Mouse (Mus musculus): ENCODE results near the gene Ucma. TPM values are rescaled to one million over a fixed set of nuclear protein-coding genes. Genes with fewer than 3 reads are reported as not detected.
"Not testable (repeated sequence)": the region's sequence is repeated elsewhere in the genome, so short reads cannot be mapped to it uniquely, and the experiment has no call there.

The Ucma gene
- polyA plus RNA-seq (2012; rRNA removed), result 7.7 and 9.9 TPM in 2 replicates
- 3.3 and 4.2 TPM in 2 replicates for polyA plus RNA-seq (2014; fragmentation: Nextera tagmentation; extraction: Ambion mirVana)

DNA sequence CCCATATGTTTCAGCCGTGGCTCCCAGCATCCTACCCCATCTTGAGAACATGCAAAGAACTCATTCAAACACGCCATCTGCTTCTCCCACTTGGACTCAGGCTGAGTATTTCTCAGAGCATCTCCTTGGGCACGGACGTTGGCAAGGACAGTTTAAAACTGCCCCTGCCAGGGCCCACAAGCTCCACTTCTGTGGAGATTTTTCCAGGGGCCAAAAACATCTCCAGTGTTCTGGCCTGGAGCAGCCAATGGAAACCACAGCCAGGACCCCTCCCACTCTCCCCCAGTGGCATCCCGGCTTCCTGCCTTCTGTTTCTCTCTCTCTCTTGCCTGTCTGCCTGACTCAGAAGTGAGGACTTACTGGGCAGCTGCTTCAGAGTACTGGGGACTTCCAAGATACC lies at the start of gene Ucma:
Gene Ucma (plus strand): TSS at position 316 of the 400 bp plus-strand sequence.
- ATAC-seq (ENCODE audit: low FRiP score, low read depth), result no peak
- Histone ChIP-seq H3K27me3 (ENCODE audit: control insufficient read depth, insufficient read depth, low read length) (no peaks in the 10 kb centered on the region), H3K36me3 (ENCODE audit: control insufficient read depth, insufficient read depth, low read length) (no peaks in the 10 kb centered on the region), H3K9ac (ENCODE audit: low read depth, low read length, severe bottlenecking) (no peak within 1 kb of the TSS), H3K4me1 (ENCODE audit: control insufficient read depth, insufficient read depth, low read length) (peaks cover 16% of the 10 kb centered on the region), H3K27ac (replicated peaks; ENCODE audit: low read depth, low read length) (no peak within 1 kb of the TSS), H3K4me2 (replicated peaks; ENCODE audit: low read depth, low read length, severe bottlenecking) (no peak within 1 kb of the TSS), H3K9me3 (ENCODE audit: control insufficient read depth, low read length) (no peaks in the 10 kb centered on the region), H3K4me3 (replicated peaks; ENCODE audit: low read length) (no peak within 1 kb of the TSS)
- WGBS, result 67% methylated on average over 5 of the region's 5 CpGs
- TF ChIP-seq POLR2A (IDR thresholded peaks at IDR 0.05; ENCODE audit: borderline replicate concordance, extremely low read depth, insufficient read depth, insufficient read length), result no peak
- DNase-seq (ENCODE audit: low spot score), result no peak

DNA sequence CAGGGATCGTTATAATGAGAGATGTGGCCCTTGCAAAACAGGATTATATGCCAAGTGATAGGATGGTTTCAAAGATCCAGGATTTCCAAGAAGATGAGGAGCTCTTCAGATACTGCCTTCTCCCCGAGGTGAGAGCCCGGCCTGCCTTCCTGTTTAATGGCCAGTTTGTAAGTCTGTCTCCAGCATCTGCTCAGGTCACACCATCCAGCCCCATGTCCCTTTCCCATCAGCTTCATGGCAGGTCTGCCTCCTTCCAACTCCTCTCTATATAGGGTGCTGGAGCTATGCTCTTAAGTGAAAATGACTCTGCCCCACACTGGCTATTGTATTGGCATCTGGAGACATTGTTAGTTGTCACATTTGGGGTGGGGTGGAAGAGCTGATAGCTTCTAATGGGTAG lies 48.5 kb upstream of the Ucma start:
- no peak for ATAC-seq (ENCODE audit: low FRiP score, low read depth)
- Histone ChIP-seq H3K4me2 (replicated peaks; ENCODE audit: low read depth, low read length, severe bottlenecking) (no peak overlapping the region), H3K36me3 (ENCODE audit: control insufficient read depth, insufficient read depth, low read length) (peaks cover 26% of the 10 kb centered on the region), H3K9me3 (ENCODE audit: control insufficient read depth, low read length) (no peaks in the 10 kb centered on the region), H3K4me1 (ENCODE audit: control insufficient read depth, insufficient read depth, low read length) (no peaks in the 10 kb centered on the region), H3K4me3 (replicated peaks; ENCODE audit: low read length) (no peak overlapping the region), H3K9ac (ENCODE audit: low read depth, low read length, severe bottlenecking) (no peak overlapping the region), H3K27me3 (ENCODE audit: control insufficient read depth, insufficient read depth, low read length) (no peaks in the 10 kb centered on the region), H3K27ac (replicated peaks; ENCODE audit: low read depth, low read length) (no peak overlapping the region)
- no peak for TF ChIP-seq POLR2A (IDR thresholded peaks at IDR 0.05; ENCODE audit: borderline replicate concordance, extremely low read depth, insufficient read depth, insufficient read length)
- no peak for DNase-seq (ENCODE audit: low spot score)
- 90% methylated on average over 3 of the region's 3 CpGs for WGBS

DNA sequence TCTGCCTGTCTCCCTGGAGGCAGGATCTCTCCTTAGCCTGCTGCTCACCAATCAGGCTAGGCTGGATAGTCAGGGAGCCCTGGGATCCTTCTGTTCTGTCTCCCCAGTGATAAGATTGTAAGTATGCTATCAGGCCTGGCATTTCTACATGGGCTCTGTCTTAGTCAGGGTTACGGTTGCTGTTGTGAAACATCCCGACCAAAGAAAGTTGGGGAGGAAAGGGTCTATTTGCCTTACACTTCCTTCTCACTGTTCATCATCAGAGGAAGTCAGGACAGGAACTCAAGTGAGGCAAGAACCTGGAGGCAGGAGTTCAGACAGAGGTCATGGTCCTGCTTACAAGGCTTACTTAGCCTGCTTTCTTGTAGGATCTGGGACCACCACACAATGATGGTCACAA lies 46.7 kb upstream of the Ucma start:
- Histone ChIP-seq H3K4me1 (ENCODE audit: control insufficient read depth, insufficient read depth, low read length) (no peaks in the 10 kb centered on the region), H3K4me3 (replicated peaks; ENCODE audit: low read length) (no peak overlapping the region), H3K27ac (replicated peaks; ENCODE audit: low read depth, low read length) (no peak overlapping the region), H3K4me2 (replicated peaks; ENCODE audit: low read depth, low read length, severe bottlenecking) (no peak overlapping the region), H3K36me3 (ENCODE audit: control insufficient read depth, insufficient read depth, low read length) (peaks cover 24% of the 10 kb centered on the region), H3K9ac (ENCODE audit: low read depth, low read length, severe bottlenecking) (no peak overlapping the region), H3K27me3 (ENCODE audit: control insufficient read depth, insufficient read depth, low read length) (no peaks in the 10 kb centered on the region), H3K9me3 (ENCODE audit: control insufficient read depth, low read length) (no peaks in the 10 kb centered on the region)
- DNase-seq (ENCODE audit: low spot score), result no peak
- 85% methylated on average over 2 of the region's 2 CpGs for WGBS
- TF ChIP-seq POLR2A (IDR thresholded peaks at IDR 0.05; ENCODE audit: borderline replicate concordance, extremely low read depth, insufficient read depth, insufficient read length), result no peak
- no peak for ATAC-seq (ENCODE audit: low FRiP score, low read depth)

DNA sequence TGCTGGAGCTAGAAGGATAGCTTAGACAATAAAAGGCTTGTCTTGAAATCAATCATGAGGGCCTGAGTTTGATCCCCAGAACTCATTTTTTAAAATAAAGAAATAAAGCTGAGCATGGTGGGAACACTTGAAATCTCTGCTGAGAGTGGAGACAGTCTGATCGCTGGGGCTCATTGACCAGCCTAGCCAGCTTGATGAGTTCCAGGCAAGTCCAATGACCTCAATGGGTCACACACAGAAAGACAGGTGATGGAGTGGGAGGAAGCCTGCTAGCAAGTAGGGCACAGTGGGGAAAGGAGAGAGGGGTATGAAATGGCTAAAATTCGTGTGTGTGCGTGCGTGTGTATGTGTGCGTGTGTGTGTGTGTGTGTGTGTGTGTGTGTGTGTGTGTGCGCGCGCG lies 41.4 kb upstream of the Ucma start:
- H3K36me3 ChIP-seq (ENCODE audit: control insufficient read depth, insufficient read depth, low read length), result peaks cover 33% of the 10 kb centered on the region

DNA sequence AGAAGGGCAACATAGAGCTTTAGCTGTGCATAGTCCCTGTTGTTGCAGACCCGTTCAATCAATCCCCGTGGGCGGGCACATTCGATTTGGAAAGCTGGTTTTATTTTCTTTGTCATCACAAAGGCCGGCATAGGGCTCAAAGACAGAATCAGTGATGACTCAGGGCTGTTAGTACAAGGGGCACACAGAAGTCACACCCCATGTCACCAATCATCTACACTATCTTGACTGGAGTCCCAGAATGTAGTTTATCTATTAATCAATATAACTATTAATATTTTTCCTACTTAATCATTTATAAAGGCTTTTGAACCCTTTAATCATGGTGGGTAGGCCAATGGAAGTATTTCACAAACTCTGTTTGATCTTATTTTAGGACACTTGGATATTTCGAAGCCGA lies 38.0 kb upstream of the Ucma start:
- ATAC-seq (ENCODE audit: low FRiP score, low read depth), result no peak
- Histone ChIP-seq H3K4me3 (replicated peaks; ENCODE audit: low read length) (no peak overlapping the region), H3K9ac (ENCODE audit: low read depth, low read length, severe bottlenecking) (no peak overlapping the region), H3K27me3 (ENCODE audit: control insufficient read depth, insufficient read depth, low read length) (no peaks in the 10 kb centered on the region), H3K4me1 (ENCODE audit: control insufficient read depth, insufficient read depth, low read length) (no peaks in the 10 kb centered on the region), H3K9me3 (ENCODE audit: control insufficient read depth, low read length) (no peaks in the 10 kb centered on the region), H3K27ac (replicated peaks; ENCODE audit: low read depth, low read length) (no peak overlapping the region), H3K4me2 (replicated peaks; ENCODE audit: low read depth, low read length, severe bottlenecking) (no peak overlapping the region), H3K36me3 (ENCODE audit: control insufficient read depth, insufficient read depth, low read length) (peaks cover 17% of the 10 kb centered on the region)
- WGBS, result 91% methylated on average over 7 of the region's 7 CpGs
- TF ChIP-seq POLR2A (IDR thresholded peaks at IDR 0.05; ENCODE audit: borderline replicate concordance, extremely low read depth, insufficient read depth, insufficient read length), result no peak
- DNase-seq (ENCODE audit: low spot score), result no peak

More for the DNA sequence above, 41.4 kb upstream of the Ucma start:
- H3K27ac ChIP-seq (replicated peaks; ENCODE audit: low read depth, low read length), result no peak overlapping the region
- no peak overlapping the region for H3K4me3 ChIP-seq (replicated peaks; ENCODE audit: low read length)
- H3K4me2 ChIP-seq (replicated peaks; ENCODE audit: low read depth, low read length, severe bottlenecking), result no peak overlapping the region
- WGBS, result 90% methylated on average over 9 of the region's 9 CpGs
- H3K4me1 ChIP-seq (ENCODE audit: control insufficient read depth, insufficient read depth, low read length), result no peaks in the 10 kb centered on the region
- DNase-seq (ENCODE audit: low spot score) (no peak), ATAC-seq (ENCODE audit: low FRiP score, low read depth) (no peak)
- no peaks in the 10 kb centered on the region for H3K9me3 ChIP-seq (ENCODE audit: control insufficient read depth, low read length)
- TF ChIP-seq POLR2A (IDR thresholded peaks at IDR 0.05; ENCODE audit: borderline replicate concordance, extremely low read depth, insufficient read depth, insufficient read length), result no peak
- no peaks in the 10 kb centered on the region for H3K27me3 ChIP-seq (ENCODE audit: control insufficient read depth, insufficient read depth, low read length)
- no peak overlapping the region for H3K9ac ChIP-seq (ENCODE audit: low read depth, low read length, severe bottlenecking)

DNA sequence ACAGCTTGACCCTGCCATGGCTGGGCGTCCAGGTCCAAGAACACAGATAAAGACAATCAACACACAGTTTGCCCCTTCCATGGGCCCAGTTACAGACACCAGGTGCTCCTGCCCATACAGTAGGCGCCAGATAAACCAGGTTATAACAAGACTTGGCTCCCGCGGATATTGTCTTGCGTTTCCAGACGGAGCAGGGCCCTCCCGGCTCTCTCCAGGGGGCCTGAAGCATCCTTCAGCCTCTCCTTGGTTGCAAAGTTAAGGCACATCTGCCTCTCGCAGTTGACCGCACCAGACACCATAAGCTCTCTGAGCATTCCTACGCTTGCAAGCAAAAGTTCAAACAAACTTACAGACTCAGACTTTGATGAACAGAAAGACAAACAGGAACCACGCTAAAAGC lies 35.1 kb upstream of the Ucma start:
- Histone ChIP-seq H3K4me3 (replicated peaks; ENCODE audit: low read length) (no peak overlapping the region), H3K36me3 (ENCODE audit: control insufficient read depth, insufficient read depth, low read length) (peaks cover 15% of the 10 kb centered on the region), H3K27me3 (ENCODE audit: control insufficient read depth, insufficient read depth, low read length) (no peaks in the 10 kb centered on the region), H3K4me2 (replicated peaks; ENCODE audit: low read depth, low read length, severe bottlenecking) (no peak overlapping the region), H3K9me3 (ENCODE audit: control insufficient read depth, low read length) (no peaks in the 10 kb centered on the region), H3K27ac (replicated peaks; ENCODE audit: low read depth, low read length) (no peak overlapping the region), H3K9ac (ENCODE audit: low read depth, low read length, severe bottlenecking) (no peak overlapping the region), H3K4me1 (ENCODE audit: control insufficient read depth, insufficient read depth, low read length) (no peaks in the 10 kb centered on the region)
- no peak for TF ChIP-seq POLR2A (IDR thresholded peaks at IDR 0.05; ENCODE audit: borderline replicate concordance, extremely low read depth, insufficient read depth, insufficient read length)
- ATAC-seq (ENCODE audit: low FRiP score, low read depth) (no peak), DNase-seq (ENCODE audit: low spot score) (no peak)
- 91% methylated on average over 11 of the region's 11 CpGs for WGBS

DNA sequence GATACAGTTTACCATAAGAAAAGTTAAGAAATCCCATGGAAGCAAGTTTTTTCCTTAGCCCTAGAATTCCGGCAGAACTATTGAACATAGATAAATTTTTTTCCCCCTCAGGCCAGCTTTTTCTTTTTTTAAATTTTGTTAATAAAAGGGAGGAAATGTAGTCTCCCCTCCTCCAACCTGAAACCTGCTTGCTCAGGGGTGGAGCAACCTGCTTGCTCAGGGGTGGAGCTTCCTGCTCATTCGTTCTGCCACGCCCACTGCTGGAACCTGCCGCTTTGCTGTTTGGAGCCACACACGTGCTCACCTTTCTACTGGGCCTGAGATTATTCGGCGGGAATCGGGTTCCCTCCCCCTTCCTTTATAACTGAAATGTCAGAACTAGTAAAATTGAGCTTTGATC lies 26.2 kb upstream of the Ucma start:
- not testable (repeated sequence) for H3K9me3 ChIP-seq (ENCODE audit: control insufficient read depth, low read length); H3K27me3 ChIP-seq (ENCODE audit: control insufficient read depth, insufficient read depth, low read length); H3K27ac ChIP-seq (replicated peaks; ENCODE audit: low read depth, low read length); DNase-seq (ENCODE audit: low spot score); ATAC-seq (ENCODE audit: low FRiP score, low read depth); H3K9ac ChIP-seq (ENCODE audit: low read depth, low read length, severe bottlenecking); H3K4me2 ChIP-seq (replicated peaks; ENCODE audit: low read depth, low read length, severe bottlenecking); H3K4me1 ChIP-seq (ENCODE audit: control insufficient read depth, insufficient read depth, low read length); H3K4me3 ChIP-seq (replicated peaks; ENCODE audit: low read length); H3K36me3 ChIP-seq (ENCODE audit: control insufficient read depth, insufficient read depth, low read length)
- 83% methylated on average over 7 of the region's 8 CpGs for WGBS
